Mouse (Mus musculus) heart, adult 2 months (tissue): Measurements from ENCODE around the gene AC140267.1.

Experiments used
- CTCF ChIP-seq: fragments of 200-600 bp; IDR thresholded peaks from 2 replicates; pipeline ENCODE4 v1.8.1; 2022; ENCODE audit warnings: antibody characterized with exemption, mild to moderate bottlenecking, moderate library complexity
- POLR2A ChIP-seq: fragments of 200-500 bp; IDR thresholded peaks from 2 replicates; pipeline ENCODE4 v1.6.1; 2011; ENCODE audit warnings: mild to moderate bottlenecking, low read depth, low read length, control low read depth; ENCODE audit not compliant: insufficient read depth

DNA sequence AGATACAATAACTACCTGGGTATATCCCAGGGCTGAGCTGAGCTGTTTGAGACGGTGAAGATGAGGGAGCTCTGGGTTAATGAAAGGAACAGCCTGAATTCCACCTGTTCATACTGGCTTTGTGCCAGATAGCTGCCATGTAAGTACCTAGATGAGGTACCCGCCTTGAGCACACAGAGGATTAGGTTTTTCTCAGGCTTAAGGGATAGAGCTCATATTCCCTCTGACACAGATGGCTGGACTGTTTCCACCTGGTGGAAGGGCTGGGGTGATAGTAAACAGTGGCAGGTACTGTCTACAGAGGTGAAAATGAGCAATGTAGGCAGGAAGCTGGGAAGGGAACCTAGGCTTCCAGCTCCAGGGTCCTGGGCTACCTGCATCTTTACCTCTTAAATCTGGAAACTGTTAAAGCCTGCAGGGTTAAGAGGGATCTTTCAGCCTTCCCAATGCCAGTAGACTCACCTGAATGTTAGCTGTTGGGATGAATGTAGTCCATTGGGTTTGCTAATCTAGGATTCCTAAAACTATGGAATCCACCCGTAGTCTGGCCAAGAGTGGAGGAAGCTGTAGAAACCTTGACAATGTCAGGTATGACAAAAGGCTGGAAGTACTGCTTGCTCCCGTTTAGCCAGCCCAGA lies 22.1 kb downstream of the AC140267.1 start:
- TF ChIP-seq POLR2A (peak; percentile 51; the same call in 1 of the 2 replicates), CTCF (no peak)
